Mouse (Mus musculus): ENCODE measurements around the gene Orc1. TPM values are rescaled to one million over a fixed set of nuclear protein-coding genes. Genes with fewer than 3 reads are reported as not detected.
A peak's percentile ranks its signal among the peaks of the same experiment; 100 is the strongest.

Gene Orc1
- polyA plus RNA-seq (2015; fragmentation: Nextera tagmentation; extraction: Ambion mirVana): 1.6 and 2.9 TPM in 2 replicates

GRCm38 (mm10) chr4:108578840-108579742 is at the start of gene Orc1, which contains the start of gene Prpf38a:
Orc1 (plus strand) TSS chr4:108579423.
Prpf38a (minus strand) TSS chr4:108579336.
- H3K4me1 ChIP-seq (replicated peaks): peaks cover 25% of the 10 kb centered on the region
- peaks cover 18% of the 10 kb centered on the region for H3K36me3 ChIP-seq
- ATAC-seq (ENCODE audit: low FRiP score, low read depth): peak; percentile 99
- H3K9me3 ChIP-seq: no peaks in the 10 kb centered on the region
- peak within 1 kb of the TSS; percentile 61 for H3K9ac ChIP-seq
- peak within 1 kb of the TSS; percentile 90 for H3K4me2 ChIP-seq
- no peaks in the 10 kb centered on the region for H3K27me3 ChIP-seq
- H3K4me3 ChIP-seq: peak within 1 kb of the TSS; percentile 79
- peak within 1 kb of the TSS; percentile 78 for H3K27ac ChIP-seq (replicated peaks)
- WGBS: under 1% methylated on average over 64 of the region's 64 CpGs

GRCm38 (mm10) chr4:108539701-108540100 is 39.5 kb upstream of the Orc1 start:
- Histone ChIP-seq H3K27me3 (no peaks in the 10 kb centered on the region), H3K9me3 (no peaks in the 10 kb centered on the region), H3K9ac (no peak overlapping the region), H3K27ac (replicated peaks) (no peak overlapping the region), H3K4me1 (replicated peaks) (no peaks in the 10 kb centered on the region), H3K4me3 (no peak overlapping the region), H3K4me2 (no peak overlapping the region), H3K36me3 (peaks cover 14% of the 10 kb centered on the region)
- no peak for ATAC-seq (ENCODE audit: low FRiP score, low read depth)
- 95% methylated on average over 2 of the region's 2 CpGs for WGBS

- Histone ChIP-seq H3K27me3 (no peaks in the 10 kb centered on the region), H3K9ac (no peak overlapping the region), H3K4me1 (replicated peaks) (no peaks in the 10 kb centered on the region), H3K36me3 (peaks cover 84% of the 10 kb centered on the region), H3K4me2 (no peak overlapping the region), H3K4me3 (no peak overlapping the region), H3K9me3 (no peaks in the 10 kb centered on the region), H3K27ac (replicated peaks) (no peak overlapping the region)
- 76% methylated on average over 1 of the region's 1 CpGs for WGBS
- no peak for ATAC-seq (ENCODE audit: low FRiP score, low read depth)
These were observed 14.2 kb upstream of the Orc1 start for GRCm38 (mm10) chr4:108565026-108565425.

- Histone ChIP-seq H3K4me2 (no peak overlapping the region), H3K36me3 (peaks cover 64% of the 10 kb centered on the region), H3K4me3 (no peak overlapping the region), H3K27me3 (no peaks in the 10 kb centered on the region), H3K9me3 (no peaks in the 10 kb centered on the region), H3K9ac (no peak overlapping the region), H3K4me1 (replicated peaks) (peaks cover 11% of the 10 kb centered on the region), H3K27ac (replicated peaks) (no peak overlapping the region)
- WGBS: 98% methylated on average over 3 of the region's 3 CpGs
- no peak for ATAC-seq (ENCODE audit: low FRiP score, low read depth)
These were observed 6.6 kb upstream of the Orc1 start for GRCm38 (mm10) chr4:108572644-108573043.

GRCm38 (mm10) chr4:108579743-108580411 is 654 bp downstream of the Orc1 start:
- no peak for ATAC-seq (ENCODE audit: low FRiP score, low read depth)
- 0 out of 2 replicates have a peak overlapping the region, but pooled peaks have one; percentile 30 for H3K27ac ChIP-seq (replicated peaks)
- peak overlapping the region; percentile 39 for H3K9ac ChIP-seq
- H3K36me3 ChIP-seq: peaks cover 13% of the 10 kb centered on the region
- peak overlapping the region; percentile 90 for H3K4me2 ChIP-seq
- H3K4me1 ChIP-seq (replicated peaks): peaks cover 25% of the 10 kb centered on the region
- H3K9me3 ChIP-seq: no peaks in the 10 kb centered on the region
- 1% methylated on average over 16 of the region's 16 CpGs for WGBS
- peak overlapping the region; percentile 79 for H3K4me3 ChIP-seq
- no peaks in the 10 kb centered on the region for H3K27me3 ChIP-seq

- H3K4me1 ChIP-seq (replicated peaks): no peaks in the 10 kb centered on the region
- WGBS: 89% methylated on average over 2 of the region's 2 CpGs
- H3K27me3 ChIP-seq: no peaks in the 10 kb centered on the region
- no peak overlapping the region for H3K4me2 ChIP-seq
- ATAC-seq (ENCODE audit: low FRiP score, low read depth): no peak
- no peak overlapping the region for H3K27ac ChIP-seq (replicated peaks)
- H3K36me3 ChIP-seq: no peaks in the 10 kb centered on the region
- H3K9me3 ChIP-seq: no peaks in the 10 kb centered on the region
- no peak overlapping the region for H3K4me3 ChIP-seq
- H3K9ac ChIP-seq: no peak overlapping the region
These were observed 14.2 kb downstream of the Orc1 start for GRCm38 (mm10) chr4:108593376-108593775.

GRCm38 (mm10) chr4:108595785-108596184 is 16.6 kb downstream of the Orc1 start:
- Histone ChIP-seq H3K9ac (no peak overlapping the region), H3K4me1 (replicated peaks) (no peaks in the 10 kb centered on the region), H3K27ac (replicated peaks) (no peak overlapping the region), H3K4me2 (no peak overlapping the region), H3K9me3 (no peaks in the 10 kb centered on the region), H3K4me3 (no peak overlapping the region), H3K27me3 (no peaks in the 10 kb centered on the region), H3K36me3 (no peaks in the 10 kb centered on the region)
- ATAC-seq (ENCODE audit: low FRiP score, low read depth): no peak
- WGBS: 94% methylated on average over 1 of the region's 1 CpGs

- Histone ChIP-seq H3K9me3 (no peaks in the 10 kb centered on the region), H3K27ac (replicated peaks) (no peak overlapping the region), H3K36me3 (no peaks in the 10 kb centered on the region), H3K4me3 (no peak overlapping the region), H3K4me2 (no peak overlapping the region), H3K9ac (no peak overlapping the region), H3K27me3 (no peaks in the 10 kb centered on the region), H3K4me1 (replicated peaks) (no peaks in the 10 kb centered on the region)
- ATAC-seq (ENCODE audit: low FRiP score, low read depth): no peak
- whole genome bisulfite sequencing: 92% methylated on average over 4 of the region's 4 CpGs
These were observed 19.1 kb downstream of the Orc1 start for GRCm38 (mm10) chr4:108598306-108598705.

GRCm38 (mm10) chr4:108601870-108602269 is 22.6 kb downstream of the Orc1 start:
- H3K4me3 ChIP-seq: no peak overlapping the region
- no peak for ATAC-seq (ENCODE audit: low FRiP score, low read depth)
- no peaks in the 10 kb centered on the region for H3K27me3 ChIP-seq
- no peak overlapping the region for H3K4me2 ChIP-seq
- H3K36me3 ChIP-seq: 0 out of 2 replicates have a peak, but pooled peaks cover 3% of the 10 kb centered on the region
- no peak overlapping the region for H3K27ac ChIP-seq (replicated peaks)
- 98% methylated on average over 7 of the region's 7 CpGs for WGBS
- H3K9me3 ChIP-seq: no peaks in the 10 kb centered on the region
- H3K4me1 ChIP-seq (replicated peaks): no peaks in the 10 kb centered on the region
- no peak overlapping the region for H3K9ac ChIP-seq

GRCm38 (mm10) chr4:108608651-108609050 is 29.4 kb downstream of the Orc1 start:
- H3K4me2 ChIP-seq: no peak overlapping the region
- H3K4me1 ChIP-seq (replicated peaks): no peaks in the 10 kb centered on the region
- no peak overlapping the region for H3K27ac ChIP-seq (replicated peaks)
- H3K4me3 ChIP-seq: no peak overlapping the region
- WGBS: 98% methylated on average over 3 of the region's 3 CpGs
- H3K36me3 ChIP-seq: 0 out of 2 replicates have a peak, but pooled peaks cover 3% of the 10 kb centered on the region
- H3K27me3 ChIP-seq: no peaks in the 10 kb centered on the region
- no peak for ATAC-seq (ENCODE audit: low FRiP score, low read depth)
- H3K9me3 ChIP-seq: no peaks in the 10 kb centered on the region
- no peak overlapping the region for H3K9ac ChIP-seq

GRCm38 (mm10) chr4:108610935-108611334 is 31.7 kb downstream of the Orc1 start:
- H3K27me3 ChIP-seq: no peaks in the 10 kb centered on the region
- 96% methylated on average over 5 of the region's 5 CpGs for WGBS

GRCm38 (mm10) chr4:108618586-108618985 is 39.4 kb downstream of the Orc1 start:
- no peaks in the 10 kb centered on the region for H3K27me3 ChIP-seq
- peak overlapping the region; percentile 73 for H3K4me2 ChIP-seq
- H3K9me3 ChIP-seq: no peaks in the 10 kb centered on the region
- ATAC-seq (ENCODE audit: low FRiP score, low read depth): no peak
- WGBS: 75% methylated on average over 4 of the region's 4 CpGs
- H3K4me1 ChIP-seq (replicated peaks): peaks cover 19% of the 10 kb centered on the region
- H3K9ac ChIP-seq: peak overlapping the region; percentile 80
- peak overlapping the region; percentile 63 for H3K4me3 ChIP-seq
- H3K27ac ChIP-seq (replicated peaks): peak overlapping the region; percentile 93
- H3K36me3 ChIP-seq: no peaks in the 10 kb centered on the region

More at GRCm38 (mm10) chr4:108610935-108611334, 31.7 kb downstream of the Orc1 start:
- H3K27ac ChIP-seq (replicated peaks): no peak overlapping the region
- ATAC-seq (ENCODE audit: low FRiP score, low read depth): no peak
- no peaks in the 10 kb centered on the region for H3K36me3 ChIP-seq
- no peaks in the 10 kb centered on the region for H3K9me3 ChIP-seq
- no peak overlapping the region for H3K9ac ChIP-seq
- H3K4me1 ChIP-seq (replicated peaks): no peaks in the 10 kb centered on the region
- no peak overlapping the region for H3K4me3 ChIP-seq
- no peak overlapping the region for H3K4me2 ChIP-seq
